Mouse (Mus musculus) heart, embryonic 15.5 days (tissue): ENCODE data around the gene Smad1. TPM values are rescaled to one million over a fixed set of nuclear protein-coding genes. Genes with fewer than 3 reads are reported as not detected.

ENCODE experiments used
- ATAC-seq: fragments of 200-750 bp; cut with Nextera tagmentation; replicated peaks from 2 replicates; pipeline ENCODE4 v1.8.0; 2017; ENCODE audit warnings: low read depth, moderate TSS enrichment; ENCODE audit not compliant: insufficient number of reproducible peaks, insufficient read depth, low FRiP score
- H3K27ac ChIP-seq: fragments of 300-500 bp; sonication (generic); 2 replicates; pipeline ENCODE4 v1.5.1; 2015; ENCODE audit warnings: mild to moderate bottlenecking, inconsistent platforms
- H3K27me3 ChIP-seq: fragments of 300-500 bp; sonication (generic); 2 replicates; pipeline ENCODE4 v1.6.1; 2015; ENCODE audit warnings: inconsistent platforms
- H3K36me3 ChIP-seq: fragments of 300-500 bp; sonication (generic); 2 replicates; pipeline ENCODE4 v1.6.1; 2015; ENCODE audit warnings: mild to moderate bottlenecking, inconsistent platforms
- H3K4me1 ChIP-seq: fragments of 300-500 bp; sonication (generic); replicated peaks from 2 replicates; pipeline ENCODE4 v1.6.1; 2015; ENCODE audit warnings: inconsistent platforms
- H3K4me2 ChIP-seq: fragments of 300-500 bp; sonication (generic); 2 replicates; pipeline ENCODE4 v1.6.1; 2015; ENCODE audit warnings: inconsistent platforms, mild to moderate bottlenecking, moderate library complexity
- H3K4me3 ChIP-seq: fragments of 300-500 bp; sonication (generic); 2 replicates; pipeline ENCODE4 v1.5.1; 2015; ENCODE audit warnings: mild to moderate bottlenecking, inconsistent platforms
- H3K9ac ChIP-seq: fragments of 300-500 bp; sonication (generic); 2 replicates; pipeline ENCODE4 v1.6.1; 2015; ENCODE audit warnings: mild to moderate bottlenecking, inconsistent platforms
- H3K9me3 ChIP-seq: fragments of 300-500 bp; sonication (generic); replicated peaks from 2 replicates; pipeline ENCODE4 v1.6.1; 2016; ENCODE audit warnings: inconsistent platforms
- WGBS: fragments of 180-500 bp; shearing (Covaris S2); methylation state at CpG from one replicate; pipeline ENCODE4 v1.1.7; 2015; ENCODE audit warnings: mixed read lengths; 5-methylcytosine and 5-hydroxymethylcytosine counted together
- polyA plus RNA-seq: library from polyadenylated mRNA; unstranded; fragments of >200 nt; fragmentation: Nextera tagmentation; extraction: Ambion mirVana; gene quantifications from 2 replicates; pipeline ENCODE4 v1.2.1, GENCODE M21; 2015

The Smad1 gene
- polyA plus RNA-seq, 1 experiment from 2014 or later = 17.9 TPM

DNA sequence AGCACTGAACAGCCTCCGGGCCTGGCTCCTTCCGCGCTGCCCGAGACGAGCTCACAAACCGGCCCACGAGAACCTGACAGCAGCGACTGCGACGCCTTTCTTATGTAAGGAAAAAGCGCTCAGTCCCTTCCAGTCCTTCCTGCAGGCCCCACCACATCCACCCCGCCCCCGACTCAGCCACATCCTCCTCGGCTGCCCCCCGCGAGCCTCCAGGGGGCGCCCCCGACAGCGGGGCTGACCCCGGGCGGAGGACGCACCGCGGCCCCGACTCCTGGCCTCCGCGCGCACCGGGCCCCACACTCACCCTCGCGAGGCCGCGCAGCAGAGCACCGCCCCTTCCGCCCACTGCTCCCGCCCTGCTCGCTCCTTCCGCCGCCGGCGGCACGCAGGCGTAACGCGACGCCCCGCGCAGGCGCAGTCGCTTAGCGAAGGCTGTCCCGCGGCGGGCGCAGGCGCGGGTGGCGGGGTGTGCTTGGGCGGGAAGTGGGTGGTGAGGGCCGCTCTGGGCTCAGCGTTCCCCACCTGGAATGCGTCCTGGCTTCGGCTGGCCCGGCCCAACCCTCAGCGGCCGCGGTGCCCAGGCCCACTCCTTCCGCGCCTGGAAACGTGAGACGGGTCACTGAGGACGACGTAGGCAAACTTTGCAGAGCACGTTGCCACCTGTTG is 104.6 kb downstream of the Smad1 start, which contains the start of gene Mmaa:
Gene Mmaa (minus strand): TSS at position 328 of the 666 bp plus-strand sequence.
- ATAC-seq = peak; percentile 98
- peak within 1 kb of the TSS; percentile 97 for H3K27ac ChIP-seq
- H3K4me1 ChIP-seq = peaks cover 18% of the 10 kb centered on the region

DNA sequence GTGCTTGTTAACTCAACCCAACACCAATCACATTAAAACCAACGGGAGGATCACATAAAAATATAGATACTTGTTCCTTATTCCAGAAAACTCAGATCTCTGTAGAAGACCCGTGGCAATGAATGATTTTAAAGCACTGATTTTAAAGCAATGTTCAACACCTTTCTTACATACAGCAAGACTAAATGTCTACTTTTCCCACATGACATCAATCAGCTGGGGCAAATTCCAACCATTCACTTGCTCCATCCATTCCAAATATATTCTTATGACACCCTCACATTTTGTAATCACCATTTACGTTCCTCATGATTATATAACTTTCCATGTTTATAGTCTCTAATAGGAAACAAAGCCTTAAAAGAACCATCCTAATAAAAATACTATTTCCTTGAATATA is 105.5 kb downstream of the Smad1 start:
- H3K9me3 ChIP-seq = no peaks in the 10 kb centered on the region
- no peak overlapping the region; the same call in 1 of the 2 replicates for H3K9ac ChIP-seq
- ATAC-seq = no peak
- no peaks in the 10 kb centered on the region for H3K36me3 ChIP-seq
- no peaks in the 10 kb centered on the region for H3K27me3 ChIP-seq
- H3K27ac ChIP-seq = peak overlapping the region; percentile 97
- peaks cover 23% of the 10 kb centered on the region for H3K4me1 ChIP-seq
- H3K4me3 ChIP-seq = peak overlapping the region; percentile 66
- peak overlapping the region; percentile 74 for H3K4me2 ChIP-seq
- 46% methylated on average over 3 of the region's 3 CpGs for WGBS

More for the DNA sequence above, 104.6 kb downstream of the Smad1 start, which contains the start of gene Mmaa:
- Histone ChIP-seq H3K4me3 (peak within 1 kb of the TSS; percentile 66), H3K9ac (peak within 1 kb of the TSS; percentile 85), H3K9me3 (no peaks in the 10 kb centered on the region), H3K36me3 (no peaks in the 10 kb centered on the region), H3K27me3 (no peaks in the 10 kb centered on the region), H3K4me2 (peak within 1 kb of the TSS; percentile 74)
- under 1% methylated on average over 73 of the region's 74 CpGs for WGBS

DNA sequence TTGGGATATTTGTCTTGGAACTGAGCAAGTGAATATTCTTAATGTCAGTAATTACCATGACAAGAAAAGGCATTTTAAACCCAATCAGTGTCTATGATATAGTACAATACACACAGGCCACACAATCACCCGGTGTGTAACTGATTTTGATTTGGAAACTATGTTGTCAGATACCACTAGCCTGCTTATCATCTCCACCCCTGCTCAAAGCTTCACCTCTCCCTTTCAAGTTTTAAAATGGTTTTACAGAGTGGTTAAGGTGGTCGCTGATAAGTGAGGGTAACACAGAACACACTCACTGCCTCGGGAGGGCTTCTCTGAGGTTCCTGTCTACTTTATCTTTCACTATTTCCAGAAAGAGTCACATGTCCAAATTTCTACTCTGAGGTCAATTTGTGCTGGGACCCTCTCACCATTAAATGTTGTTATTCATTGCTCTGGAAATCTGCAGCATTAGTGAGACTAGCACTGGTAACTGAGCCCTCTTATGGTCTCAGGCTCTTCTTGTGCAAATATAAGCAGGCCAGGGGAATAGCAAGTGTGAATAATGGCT is 106.5 kb downstream of the Smad1 start:
- H3K27me3 ChIP-seq = no peaks in the 10 kb centered on the region
- WGBS = 30% methylated on average over 3 of the region's 3 CpGs
- H3K9me3 ChIP-seq = no peaks in the 10 kb centered on the region
- peak overlapping the region; percentile 97; the same call in 1 of the 2 replicates for H3K27ac ChIP-seq
- no peak overlapping the region; the same call in 1 of the 2 replicates for H3K4me3 ChIP-seq
- peak overlapping the region; percentile 74 for H3K4me2 ChIP-seq
- ATAC-seq = no peak
- H3K9ac ChIP-seq = no peak overlapping the region
- peaks cover 23% of the 10 kb centered on the region for H3K4me1 ChIP-seq
- H3K36me3 ChIP-seq = no peaks in the 10 kb centered on the region

DNA sequence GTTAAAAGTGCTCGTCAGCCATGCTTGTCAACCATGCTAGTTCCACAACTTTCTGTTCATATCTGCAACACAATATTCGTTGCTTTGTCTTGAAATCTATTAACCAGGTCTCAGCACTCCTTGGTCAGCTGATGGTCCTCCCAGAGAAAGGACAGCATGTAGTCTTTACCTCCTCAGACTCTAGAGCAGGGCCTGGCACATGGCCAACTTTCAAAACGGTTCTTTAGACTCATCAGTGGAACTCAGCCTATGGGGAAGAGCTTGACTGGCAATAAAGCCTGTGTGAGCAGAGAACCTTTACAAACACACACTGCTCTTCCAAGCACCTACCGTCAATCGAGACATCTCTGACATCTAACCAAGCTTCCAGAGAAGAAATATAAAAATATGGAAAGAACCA is 109.7 kb downstream of the Smad1 start:
- Histone ChIP-seq H3K4me3 (no peak overlapping the region), H3K36me3 (no peaks in the 10 kb centered on the region), H3K27me3 (no peaks in the 10 kb centered on the region), H3K27ac (no peak overlapping the region), H3K4me1 (peaks cover 20% of the 10 kb centered on the region), H3K9ac (no peak overlapping the region), H3K4me2 (no peak overlapping the region), H3K9me3 (no peaks in the 10 kb centered on the region)
- ATAC-seq = no peak
- 61% methylated on average over 5 of the region's 5 CpGs for WGBS

DNA sequence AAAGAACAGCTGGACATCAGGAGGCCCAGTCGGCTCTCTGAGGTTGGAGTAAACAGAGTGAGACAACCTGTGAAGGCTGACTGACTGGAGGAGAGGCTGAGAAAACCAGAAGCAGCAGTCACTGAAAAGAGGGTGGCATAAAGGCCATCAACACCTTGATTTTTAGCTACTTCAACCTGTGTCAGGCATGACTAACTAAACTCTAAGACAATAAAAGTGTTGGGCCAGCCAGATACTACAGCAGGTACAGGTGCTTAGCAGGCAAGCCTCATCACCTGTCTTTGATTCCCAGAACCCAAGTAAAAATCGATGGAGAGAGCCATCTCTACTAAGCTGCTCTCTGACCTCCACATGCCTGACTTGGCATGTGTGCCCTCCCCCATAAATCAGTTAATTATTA is 110.6 kb downstream of the Smad1 start:
- 74% methylated on average over 2 of the region's 2 CpGs for WGBS
- Histone ChIP-seq H3K4me3 (no peak overlapping the region), H3K27ac (no peak overlapping the region), H3K4me1 (peaks cover 18% of the 10 kb centered on the region), H3K27me3 (no peaks in the 10 kb centered on the region), H3K36me3 (no peaks in the 10 kb centered on the region), H3K9ac (no peak overlapping the region), H3K4me2 (no peak overlapping the region), H3K9me3 (no peaks in the 10 kb centered on the region)
- no peak for ATAC-seq

Other genes starting within 250 kb of the Smad1 start
- not detected in 2 replicates for gene 1700011L22Rik, start 150.9 kb downstream of the Smad1 start, polyA plus RNA-seq
- 15.0 and 15.7 TPM in 2 replicates for gene Mmaa, start 104.6 kb downstream of the Smad1 start, polyA plus RNA-seq
- gene Otud4, start 240.1 kb upstream of the Smad1 start, polyA plus RNA-seq = 11.6 and 13.3 TPM in 2 replicates